Mouse (Mus musculus): Measurements from ENCODE around the gene Slc5a6. TPM values are rescaled to one million over a fixed set of nuclear protein-coding genes. Genes with fewer than 3 reads are reported as not detected.

The Slc5a6 gene
- total RNA-seq (2021), result 10 to 100 TPM in 1 of 2 experiments, 1 to 10 TPM in 1; 8.2 to 13.8 TPM
- long read RNA-seq, experiment 1, partial matches to known transcripts, result 2 of 21 reads
- long read RNA-seq, experiment 1, other reads (novel, unspliced or antisense), result 11 of 21 reads
- long read RNA-seq, experiment 2, transcript Slc5a6-202 (18 exons, 3,436 nt), result major isoform, 5 of 27 reads
- long read RNA-seq, experiment 2, transcript Slc5a6-201 (18 exons, 3,218 nt), result major isoform, 5 of 27 reads
- long read RNA-seq, experiment 2, partial matches to known transcripts, result 2 of 27 reads
- long read RNA-seq, experiment 2, other reads (novel, unspliced or antisense), result 12 of 27 reads

GRCm38 (mm10) chr5:31048763-31049641 is at the start of gene Slc5a6:
Slc5a6 (minus strand) TSS chr5:31048924.
- peak in 1 of 2 experiments; percentile 32 for DNase-seq (ENCODE audit: low spot score in 2 of 2)

DNA sequence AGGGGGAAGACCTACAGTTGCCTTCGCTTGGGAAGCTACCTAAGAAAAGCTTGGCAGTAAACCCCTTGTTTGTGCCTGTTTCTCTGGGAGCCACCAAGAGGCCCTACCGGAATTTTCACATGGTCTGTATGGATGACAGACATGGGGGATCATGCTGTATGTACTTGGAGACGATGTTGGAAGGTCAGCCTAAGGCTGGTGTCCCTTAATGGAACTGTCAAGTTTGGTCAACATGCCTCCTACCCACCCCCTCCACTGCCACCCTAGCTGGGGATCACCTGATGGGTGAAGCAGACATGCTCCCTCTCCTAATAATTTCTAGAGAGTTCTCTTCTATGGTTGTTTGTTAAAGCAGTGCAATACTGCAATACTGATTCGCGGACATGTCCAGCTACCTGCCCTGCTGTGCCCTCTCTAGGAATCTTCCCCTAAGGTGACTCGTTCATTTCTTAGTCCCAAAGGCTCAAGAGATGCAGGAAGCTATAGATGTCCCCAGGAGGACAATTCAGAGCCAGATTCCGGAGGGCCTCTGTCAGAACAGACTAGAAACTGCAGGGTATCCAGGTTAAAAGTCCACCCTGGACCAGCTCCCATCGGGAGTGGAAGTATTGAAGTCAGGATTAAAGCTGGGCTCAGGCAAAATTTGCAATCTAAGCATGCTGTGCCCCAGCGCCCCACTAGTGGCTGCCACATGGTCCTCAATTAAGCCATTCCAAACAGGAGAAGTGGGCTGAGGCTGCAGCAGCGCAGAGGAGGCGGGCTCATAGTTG is 47.2 kb upstream of the Slc5a6 start:
- DNase-seq (ENCODE audit: low spot score in 2 of 2), result no peak

DNA sequence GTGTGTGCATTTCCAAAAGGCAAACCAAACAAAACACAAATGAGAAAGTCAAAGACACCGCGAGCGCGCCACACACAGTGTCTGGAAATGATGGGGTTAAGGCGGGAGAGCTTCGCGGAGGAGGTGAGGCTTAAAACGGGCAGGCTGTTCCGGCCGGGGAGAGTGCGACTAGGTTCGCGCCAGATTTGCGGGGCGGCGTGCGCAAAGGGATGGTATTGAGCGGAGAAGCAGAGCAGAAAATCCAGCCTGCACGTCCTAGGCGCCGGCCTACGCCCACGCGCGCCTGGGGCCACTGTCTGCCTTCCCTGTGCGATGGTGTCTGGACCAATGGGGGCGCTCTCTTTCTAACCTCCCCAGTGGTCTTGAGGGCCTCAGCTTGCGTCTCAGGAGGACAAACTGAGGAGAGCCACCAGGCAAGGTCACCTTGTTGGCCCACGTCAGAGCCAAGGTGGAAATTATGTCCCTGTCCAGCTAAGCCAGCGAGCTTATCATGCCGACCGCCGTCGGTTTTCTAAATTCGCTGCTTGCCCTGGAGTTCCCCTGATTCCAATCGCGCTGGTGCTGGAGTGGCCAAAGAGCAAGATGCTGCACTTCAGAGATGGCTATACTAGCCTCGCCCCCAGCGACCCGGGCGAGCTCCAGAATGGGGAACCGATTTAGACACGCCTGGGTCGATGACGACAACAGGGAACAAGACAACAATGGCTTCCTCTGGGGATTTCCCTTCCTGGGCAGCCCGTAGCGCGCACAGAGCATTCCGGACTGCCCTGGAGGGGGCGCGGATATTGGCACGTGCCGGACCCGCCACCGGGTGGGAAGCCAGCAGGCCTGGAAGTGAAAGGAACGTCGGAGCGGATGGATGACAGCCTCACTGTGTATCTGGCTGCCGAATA is 46.3 kb upstream of the Slc5a6 start:
- peak in 1 of 2 experiments; percentile 44 for DNase-seq (ENCODE audit: low spot score in 2 of 2)

DNA sequence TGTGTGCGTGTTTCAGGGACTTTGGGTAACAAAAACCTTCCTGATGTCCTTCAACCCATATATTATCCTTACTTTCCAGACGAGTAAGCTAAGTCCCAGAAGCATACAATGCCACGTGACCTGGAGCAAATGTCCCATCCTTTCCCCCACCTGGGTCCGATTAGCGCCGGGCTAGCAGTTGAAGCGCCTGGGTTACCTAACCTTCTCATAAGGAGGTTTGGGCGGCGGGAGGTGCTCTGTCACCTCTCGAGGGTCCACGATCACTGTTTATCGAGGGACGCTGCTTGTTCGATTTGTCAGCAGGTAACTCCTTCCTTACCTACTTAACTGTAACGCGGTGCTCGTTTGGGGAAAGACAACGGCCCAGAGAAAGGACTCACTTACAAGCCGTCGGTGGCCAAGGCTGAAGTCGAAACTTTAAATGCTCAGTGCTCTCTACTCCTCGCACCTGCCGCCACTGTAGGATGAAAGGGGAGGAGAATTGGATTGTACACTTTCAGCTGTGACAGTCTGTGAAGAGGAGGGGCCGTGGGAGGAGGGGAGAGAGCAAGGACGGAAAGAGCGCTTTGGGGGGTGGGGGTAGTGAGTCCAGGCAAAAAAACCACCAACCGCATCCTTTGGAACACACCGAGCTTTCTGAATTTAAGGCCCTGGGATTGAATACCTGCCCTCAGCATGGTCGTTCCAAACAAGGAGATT is 45.5 kb upstream of the Slc5a6 start:
- no peak for DNase-seq (ENCODE audit: low spot score in 2 of 2)

DNA sequence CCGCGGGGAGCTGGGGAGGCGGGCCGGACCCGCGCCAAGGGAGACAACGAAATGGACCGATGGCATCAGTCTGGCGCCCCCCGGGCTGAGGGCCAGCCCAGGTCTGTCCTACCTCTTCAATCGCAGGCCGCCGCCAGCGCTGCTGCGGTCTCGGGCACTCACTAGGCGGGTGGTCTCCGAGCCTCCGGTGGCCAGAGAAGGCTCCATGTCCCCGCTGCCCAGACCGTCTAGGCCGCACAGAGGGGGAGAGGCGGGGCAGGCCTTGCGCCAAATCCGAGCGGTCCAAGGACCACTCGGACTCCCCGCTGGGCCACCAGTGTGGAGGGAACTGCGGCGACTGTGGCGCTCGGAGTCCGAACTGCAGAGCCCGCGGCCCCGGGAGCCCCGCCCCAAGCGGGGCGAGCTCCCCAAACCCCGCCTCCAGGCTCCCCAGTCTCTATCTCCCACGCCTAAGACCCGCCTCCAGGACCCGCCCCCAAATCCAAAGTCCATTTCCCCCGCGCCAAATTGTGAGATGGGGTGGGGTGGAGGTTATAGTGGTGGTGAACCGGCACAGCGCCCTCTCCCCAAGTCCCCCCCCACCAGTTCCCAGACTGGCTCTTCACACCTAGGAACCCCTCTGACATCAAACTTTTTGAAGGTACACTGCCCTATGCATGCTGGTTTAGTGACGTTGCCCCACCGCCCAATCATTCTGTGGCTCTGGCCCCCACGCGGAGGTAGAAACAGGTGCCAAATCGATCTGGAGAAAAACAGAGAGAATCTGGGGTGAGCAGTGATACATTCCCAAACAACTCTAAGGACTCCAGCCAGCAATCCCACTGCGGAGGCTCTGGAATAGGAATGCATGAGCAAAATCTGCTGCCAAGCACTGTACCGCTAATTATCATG is 44.7 kb upstream of the Slc5a6 start:
- no peak for DNase-seq (ENCODE audit: low spot score in 2 of 2)

DNA sequence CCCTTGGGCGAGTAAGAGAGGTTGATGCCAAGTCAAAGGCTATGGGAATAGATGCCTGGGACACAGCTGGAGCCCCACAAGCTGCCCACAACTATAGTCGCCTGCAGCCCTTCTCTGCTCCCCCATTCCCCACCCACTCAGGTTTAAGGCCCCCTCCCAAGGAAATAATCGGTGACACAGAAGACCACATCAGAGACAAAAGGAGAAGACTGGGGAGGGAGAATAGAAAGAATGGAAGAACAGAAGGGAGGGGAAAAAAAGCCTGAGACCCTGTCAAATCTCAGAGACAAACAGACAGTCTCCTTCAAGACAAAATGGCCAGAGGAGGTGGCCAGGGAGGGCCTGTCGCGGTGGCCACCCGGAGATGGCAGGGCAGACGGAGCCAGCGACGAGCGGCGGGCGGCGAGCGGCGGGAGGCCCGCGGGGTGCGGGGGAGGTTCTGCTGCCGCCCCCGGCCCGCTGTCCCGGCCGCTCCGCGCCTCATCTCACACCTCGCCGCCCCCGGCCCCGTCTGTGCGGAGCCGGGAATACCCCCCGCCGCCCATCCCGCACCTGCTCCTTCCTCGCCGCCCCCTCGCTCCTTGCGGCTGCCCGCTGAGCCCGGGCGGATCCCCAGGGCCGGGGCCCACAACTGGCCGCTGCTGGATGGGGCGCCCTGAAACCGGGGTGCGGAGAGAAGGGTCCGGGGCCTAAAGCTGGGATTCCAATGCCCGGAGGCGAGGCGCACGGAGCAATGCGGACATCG is 43.7 kb upstream of the Slc5a6 start:
- no peak for DNase-seq (ENCODE audit: low spot score in 2 of 2)

DNA sequence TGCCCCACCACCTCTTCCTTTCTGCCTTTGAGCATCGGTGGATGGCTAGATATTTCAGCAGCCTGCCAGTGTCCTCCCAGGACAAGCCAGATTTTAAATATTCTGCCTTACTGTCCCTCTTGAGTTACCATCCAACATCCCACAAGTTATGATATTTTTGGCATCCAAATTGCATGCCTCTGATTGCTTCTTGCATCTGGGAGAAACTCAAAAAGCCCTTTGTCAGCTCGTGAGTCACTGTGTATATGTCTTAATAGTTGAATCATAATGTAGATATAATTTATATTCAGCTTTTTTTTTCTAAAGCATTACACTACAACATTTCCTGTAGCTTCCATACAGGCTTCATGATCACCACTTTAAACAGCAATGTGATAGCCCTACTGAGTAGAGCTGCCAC is 38.4 kb upstream of the Slc5a6 start:
- DNase-seq (ENCODE audit: low spot score in 2 of 2), result no peak

DNA sequence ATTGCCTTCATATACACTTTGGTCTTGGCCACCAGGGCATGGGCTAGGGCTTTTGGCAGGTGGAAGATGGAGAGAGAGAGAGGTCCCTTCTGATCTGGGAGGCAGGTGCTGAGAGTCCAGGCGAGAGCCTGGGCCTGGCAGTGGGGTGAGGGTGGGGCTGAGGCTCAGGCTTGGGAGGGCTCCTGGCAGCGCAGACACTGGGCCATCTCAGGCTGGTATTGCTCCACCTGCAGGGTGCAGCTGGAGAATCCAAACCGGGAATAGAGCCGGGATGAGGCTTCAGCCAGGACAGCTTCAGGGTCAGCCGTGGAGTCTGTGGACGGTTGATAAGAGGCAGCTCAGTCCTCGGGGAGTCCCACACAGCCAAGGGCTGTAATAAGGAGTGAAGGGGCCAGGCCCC is 37.9 kb upstream of the Slc5a6 start:
- DNase-seq (ENCODE audit: low spot score in 2 of 2), result no peak

GRCm38 (mm10) chr5:31083949-31084348 is 35.2 kb upstream of the Slc5a6 start:
- DNase-seq (ENCODE audit: low spot score in 2 of 2), result no peak

GRCm38 (mm10) chr5:31082935-31083625 is 34.4 kb upstream of the Slc5a6 start:
- no peak for DNase-seq (ENCODE audit: low spot score in 2 of 2)

- peak in 1 of 2 experiments; percentile 68 for DNase-seq (ENCODE audit: low spot score in 2 of 2)
Measured at GRCm38 (mm10) chr5:31082355-31082754, 33.6 kb upstream of the Slc5a6 start.

DNA sequence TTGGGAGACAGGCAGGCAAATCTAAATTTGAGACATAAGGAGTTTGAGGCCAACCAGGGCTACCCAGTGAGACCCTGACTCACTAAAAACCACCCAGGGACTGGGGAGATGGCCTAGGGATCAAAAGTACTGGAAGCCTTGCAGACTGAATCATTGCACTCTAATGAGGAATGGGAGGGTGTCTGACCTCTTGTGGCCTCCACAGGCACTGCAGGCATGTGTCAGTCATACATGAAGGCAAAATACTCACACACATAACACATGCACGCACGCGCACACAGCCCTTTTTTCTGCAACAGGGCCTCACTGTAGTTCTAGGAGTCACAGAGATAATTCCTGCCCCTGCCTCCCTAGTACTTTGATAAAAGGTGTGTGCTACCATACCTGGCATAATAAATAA is 32.7 kb upstream of the Slc5a6 start:
- DNase-seq (ENCODE audit: low spot score in 2 of 2), result no peak

DNA sequence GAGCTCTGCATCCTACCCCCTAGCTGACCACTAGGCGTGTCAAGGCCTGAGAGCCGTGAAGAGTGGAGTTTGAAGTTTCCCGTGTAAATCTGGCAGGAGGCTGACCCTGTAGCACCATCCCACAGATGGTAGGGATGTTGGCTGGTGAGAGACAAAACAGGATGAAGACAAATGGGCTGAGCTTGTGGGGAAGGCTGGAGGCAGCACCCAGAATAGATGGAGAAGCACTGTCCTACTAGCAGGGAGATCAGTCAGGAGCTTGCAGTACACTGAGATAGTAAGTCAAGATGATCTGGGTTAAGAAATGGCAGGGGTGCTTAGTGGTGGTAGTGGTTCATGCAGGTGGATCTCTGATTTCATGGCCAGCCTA is 32.1 kb upstream of the Slc5a6 start:
- no peak for DNase-seq (ENCODE audit: low spot score in 2 of 2)

DNA sequence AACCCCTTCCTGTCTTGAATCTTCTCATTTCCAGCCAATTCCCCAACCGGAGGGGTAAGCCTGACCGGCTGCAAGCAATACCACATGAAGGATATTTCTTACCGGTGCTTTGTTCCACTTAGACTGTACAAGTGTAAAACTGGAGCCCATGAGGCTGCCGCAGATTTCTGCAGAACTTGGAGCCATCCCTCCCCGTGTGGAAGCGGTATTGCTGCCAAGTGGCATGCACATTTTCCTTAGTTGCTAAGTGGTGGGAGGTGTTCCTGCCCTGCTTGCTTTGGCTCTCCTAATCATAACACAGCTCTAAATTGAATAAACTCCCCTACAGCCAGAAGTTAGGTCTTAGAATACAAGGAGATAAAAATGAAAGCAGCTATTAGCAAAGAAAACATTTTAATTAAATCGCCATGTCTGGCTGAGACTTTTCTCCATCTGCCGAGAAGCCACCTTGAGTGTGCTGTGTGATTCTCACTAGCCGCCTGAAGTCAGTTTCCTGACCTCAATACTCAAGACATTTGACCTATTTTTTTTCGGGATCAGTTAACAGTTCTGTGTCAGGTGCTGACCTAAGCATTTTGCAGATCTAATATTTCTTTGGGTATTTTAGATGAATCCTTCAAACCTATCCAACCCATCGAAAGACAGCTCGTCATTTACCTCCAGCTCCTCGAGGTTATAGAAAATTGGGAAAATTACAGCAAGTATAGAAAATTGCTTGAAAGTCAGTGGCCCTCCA is 31.5 kb upstream of the Slc5a6 start:
- no peak for DNase-seq (ENCODE audit: low spot score in 2 of 2)

GRCm38 (mm10) chr5:31076346-31076745 is 27.6 kb upstream of the Slc5a6 start:
- DNase-seq (ENCODE audit: low spot score in 2 of 2), result no peak

GRCm38 (mm10) chr5:31073176-31073575 is 24.5 kb upstream of the Slc5a6 start:
- no peak for DNase-seq (ENCODE audit: low spot score in 2 of 2)

- DNase-seq (ENCODE audit: low spot score in 2 of 2), result no peak
Measured at GRCm38 (mm10) chr5:31071821-31072220, 23.1 kb upstream of the Slc5a6 start.
